ENCODE assay signal across 10 mouse cellular contexts in genomic region chr5:142372207-142372606, GRCm38 (mm10). TPM values are rescaled to one million over a fixed set of nuclear protein-coding genes. Genes with fewer than 3 reads are reported as not detected.
DNase-seq lines count a peak whose midpoint lies in the region; ATAC-seq lines count a peak whose summit lies in the region.
"Had no signal": no experiment of that assay in that cellular context is flagged by ENCODE, and none has a peak within 500 bp of the region (broad histone marks: within the 10 kb centered on the region; RNA-seq: fewer than 3 reads in every experiment).

No protein-coding gene starts in this region.

- WGBS in heart, embryonic 11.5 days (ENCODE audit: insufficient replicate concordance), result 49% methylated on average over 6 of the region's 6 CpGs
- 22% methylated on average over 6 of the region's 6 CpGs for WGBS in neural tube, embryonic 11.5 days
- WGBS in limb, embryonic 11.5 days, result 49% methylated on average over 6 of the region's 6 CpGs
- 41% methylated on average over 6 of the region's 6 CpGs for WGBS in stomach, embryonic 16.5 days

- ATAC-seq in heart, embryonic 11.5 days (replicated peaks; ENCODE audit: insufficient number of reproducible peaks, low FRiP score, low TSS enrichment), result no peak
- ATAC-seq in neural tube, embryonic 11.5 days (ENCODE audit: insufficient read depth, low FRiP score, low TSS enrichment), result no peak
- no peak for ATAC-seq in limb, embryonic 11.5 days (ENCODE audit: insufficient number of reproducible peaks, low FRiP score, low TSS enrichment, low read depth)
- no peak for ATAC-seq in stomach, embryonic 16.5 days (ENCODE audit: insufficient read depth, low FRiP score)
- ATAC-seq: inflammation-experienced regulatory T-cells, adult 6 months had no signal

- peak overlapping the region; percentile 74; the same call in 1 of the 2 replicates for H3K27ac ChIP-seq in heart, embryonic 11.5 days (ENCODE audit: low read depth, low read length)
- peak overlapping the region; percentile 97 for H3K27ac ChIP-seq in neural tube, embryonic 11.5 days (ENCODE audit: low read depth, low read length)
- H3K27ac ChIP-seq in limb, embryonic 11.5 days (replicated peaks; ENCODE audit: low read depth, low read length), result peak overlapping the region; percentile 63; the same call in 1 of the 2 replicates
- peak overlapping the region; percentile 74 for H3K27ac ChIP-seq in stomach, embryonic 16.5 days (ENCODE audit: low read length)

- no peaks in the 10 kb centered on the region for H3K27me3 ChIP-seq in heart, embryonic 11.5 days (ENCODE audit: control insufficient read depth, insufficient read depth, low read length)
- H3K27me3 ChIP-seq in neural tube, embryonic 11.5 days (ENCODE audit: control insufficient read depth, insufficient read depth, low read length), result no peaks in the 10 kb centered on the region
- H3K27me3 ChIP-seq in limb, embryonic 11.5 days (ENCODE audit: control insufficient read depth, insufficient read depth, low read length), result no peaks in the 10 kb centered on the region
- H3K27me3 ChIP-seq in stomach, embryonic 16.5 days (ENCODE audit: control insufficient read depth, insufficient read depth, low read length), result no peaks in the 10 kb centered on the region

- H3K36me3 ChIP-seq in heart, embryonic 11.5 days (ENCODE audit: control insufficient read depth, insufficient read depth, low read length), result no peaks in the 10 kb centered on the region
- no peaks in the 10 kb centered on the region for H3K36me3 ChIP-seq in neural tube, embryonic 11.5 days (ENCODE audit: control insufficient read depth, insufficient read depth, low read length)
- H3K36me3 ChIP-seq in limb, embryonic 11.5 days (ENCODE audit: control insufficient read depth, insufficient read depth, low read length), result no peaks in the 10 kb centered on the region
- H3K36me3 ChIP-seq in stomach, embryonic 16.5 days (ENCODE audit: control insufficient read depth, insufficient read depth, low read length), result no peaks in the 10 kb centered on the region

- H3K9ac ChIP-seq in heart, embryonic 11.5 days (ENCODE audit: low read depth, low read length), result no peak overlapping the region
- no peak overlapping the region; the same call in none of the 2 replicates for H3K9ac ChIP-seq in neural tube, embryonic 11.5 days (ENCODE audit: low read length)
- H3K9ac ChIP-seq in limb, embryonic 11.5 days (ENCODE audit: low read length), result no peak overlapping the region
- no peak overlapping the region; the same call in 1 of the 2 replicates for H3K9ac ChIP-seq in stomach, embryonic 16.5 days (ENCODE audit: low read length)

- peaks cover 11% of the 10 kb centered on the region; the same call in 1 of the 2 replicates for H3K4me1 ChIP-seq in heart, embryonic 11.5 days (ENCODE audit: control insufficient read depth, insufficient read depth, low read length)
- H3K4me1 ChIP-seq in neural tube, embryonic 11.5 days (ENCODE audit: control insufficient read depth, insufficient read depth, low read length), result peaks cover 22% of the 10 kb centered on the region
- peaks cover 6% of the 10 kb centered on the region; the same call in 1 of the 2 replicates for H3K4me1 ChIP-seq in limb, embryonic 11.5 days (ENCODE audit: control insufficient read depth, insufficient read depth, low read length)
- peaks cover 14% of the 10 kb centered on the region; the same call in 1 of the 2 replicates for H3K4me1 ChIP-seq in stomach, embryonic 16.5 days (ENCODE audit: control insufficient read depth, insufficient read depth, low read length)

- no peak overlapping the region for H3K4me2 ChIP-seq in heart, embryonic 11.5 days
- no peak overlapping the region for H3K4me2 ChIP-seq in neural tube, embryonic 11.5 days (ENCODE audit: low read depth)
- H3K4me2 ChIP-seq in limb, embryonic 11.5 days (ENCODE audit: low read depth, severe bottlenecking), result no peak overlapping the region
- 0 out of 2 replicates have a peak overlapping the region, but pooled peaks have one; percentile 41 for H3K4me2 ChIP-seq in stomach, embryonic 16.5 days (ENCODE audit: low read depth, low read length)

- no peak overlapping the region for H3K4me3 ChIP-seq in heart, embryonic 11.5 days (ENCODE audit: low read depth, low read length)
- no peak overlapping the region for H3K4me3 ChIP-seq in neural tube, embryonic 11.5 days (ENCODE audit: low read depth, low read length)
- no peak overlapping the region for H3K4me3 ChIP-seq in limb, embryonic 11.5 days (ENCODE audit: low read depth, low read length)
- no peak overlapping the region; the same call in 1 of the 2 replicates for H3K4me3 ChIP-seq in stomach, embryonic 16.5 days (replicated peaks; ENCODE audit: low read length)

- H3K9me3 ChIP-seq in heart, embryonic 11.5 days (replicated peaks; ENCODE audit: control insufficient read depth, low read length), result no peaks in the 10 kb centered on the region
- 0 out of 2 replicates have a peak, but pooled peaks cover 4% of the 10 kb centered on the region for H3K9me3 ChIP-seq in neural tube, embryonic 11.5 days (ENCODE audit: control insufficient read depth, low read length)
- H3K9me3 ChIP-seq in limb, embryonic 11.5 days (ENCODE audit: control insufficient read depth, low read length), result peaks cover 2% of the 10 kb centered on the region; the same call in 1 of the 2 replicates
- H3K9me3 ChIP-seq in stomach, embryonic 16.5 days (replicated peaks; ENCODE audit: control insufficient read depth, low read length), result no peaks in the 10 kb centered on the region

- intact Hi-C loops in heart, postnatal 25 days (cut with DNase I), result no loop called here

- no peak for DNase-seq in heart, postnatal 25 days (ENCODE audit: low spot score)
- no peak for DNase-seq in neural tube, embryonic 11.5 days (ENCODE audit: low spot score)
- no peak for DNase-seq in neural tube, embryonic 10.5 days (ENCODE audit: extremely low spot score, low spot score)
- DNase-seq in limb, embryonic 11.5 days (ENCODE audit: low spot score), result no peak
- no peak for DNase-seq in MN1 (ENCODE audit: low spot score)
- no peak for DNase-seq in layer of hippocampus, postnatal 10 days (ENCODE audit: low spot score in 2 of 2)
- DNase-seq: cerebellum, adult 11 months had no signal

RNA-seq across cellular contexts. Expression of gene Foxk1, which starts 29.1 kb away (rescaled TPM):
- 3.0 and 3.8 TPM in 2 replicates for polyA plus RNA-seq in heart, embryonic 11.5 days (2014; fragmentation: Nextera tagmentation; extraction: Ambion mirVana)
- total RNA-seq in heart, postnatal 25 days (2021), result 10 to 100 TPM; 16.2 TPM
- 3.9 and 4.7 TPM in 2 replicates for polyA plus RNA-seq in neural tube, embryonic 11.5 days (2014; fragmentation: Nextera tagmentation; extraction: Ambion mirVana)
- 3.3 and 4.7 TPM in 2 replicates for polyA plus RNA-seq in limb, embryonic 11.5 days (2014; fragmentation: Nextera tagmentation; extraction: Ambion mirVana)
- 3.5 and 3.7 TPM in 2 replicates for polyA plus RNA-seq in stomach, embryonic 16.5 days (2015; fragmentation: Nextera tagmentation; extraction: Ambion mirVana)
- total RNA-seq in layer of hippocampus, postnatal 10 days (2021), result 10 to 100 TPM; 33.9 to 37.9 TPM
